Mouse (Mus musculus) lung, embryonic 16.5 days (tissue): ENCODE data around the gene Cd53. TPM values are rescaled to one million over a fixed set of nuclear protein-coding genes. Genes with fewer than 3 reads are reported as not detected.

Experiments used
- ATAC-seq: fragments of 200-750 bp; cut with Nextera tagmentation; 2 replicates; pipeline ENCODE4 v1.8.0; 2017; ENCODE audit warnings: low read depth, mild to moderate bottlenecking, moderate library complexity
- H3K27ac ChIP-seq: fragments of 300-500 bp; sonication (generic); 2 replicates; pipeline ENCODE4 v1.5.1; 2014; ENCODE audit warnings: mild to moderate bottlenecking, control low read depth, low read length
- H3K27me3 ChIP-seq: fragments of 300-500 bp; sonication (generic); 2 replicates; pipeline ENCODE4 v1.6.1; 2014; ENCODE audit warnings: low read depth, low read length, mixed read lengths; ENCODE audit not compliant: control insufficient read depth, insufficient read depth
- H3K36me3 ChIP-seq: fragments of 300-500 bp; sonication (generic); 2 replicates; pipeline ENCODE4 v1.6.1; 2014; ENCODE audit warnings: low read length; ENCODE audit not compliant: control insufficient read depth, insufficient read depth
- H3K4me1 ChIP-seq: fragments of 300-500 bp; sonication (generic); replicated peaks from 2 replicates; pipeline ENCODE4 v1.6.1; 2014; ENCODE audit warnings: low read length, mixed read lengths; ENCODE audit not compliant: control insufficient read depth, insufficient read depth
- H3K4me2 ChIP-seq: fragments of 300-500 bp; sonication (generic); 2 replicates; pipeline ENCODE4 v1.6.1; 2014; ENCODE audit warnings: low read depth, low read length, control low read depth
- H3K4me3 ChIP-seq: fragments of 300-500 bp; sonication (generic); 2 replicates; pipeline ENCODE4 v1.5.1; 2014; ENCODE audit warnings: mild to moderate bottlenecking, low read length, control low read depth
- H3K9ac ChIP-seq: fragments of 300-500 bp; sonication (generic); 2 replicates; pipeline ENCODE4 v1.6.1; 2014; ENCODE audit warnings: low read length, control low read depth
- H3K9me3 ChIP-seq: fragments of 300-500 bp; sonication (generic); 2 replicates; pipeline ENCODE4 v1.6.1; 2016; ENCODE audit warnings: low read length; ENCODE audit not compliant: control insufficient read depth
- WGBS: fragments of 180-500 bp; shearing (Covaris S2); extraction: QIAGEN DNeasy Blood & Tissue Kit; methylation state at CpG from one replicate; pipeline ENCODE4 v1.1.7; 2014; 5-methylcytosine and 5-hydroxymethylcytosine counted together
- polyA plus RNA-seq: library from polyadenylated mRNA; unstranded; fragments of >200 nt; fragmentation: Nextera tagmentation; extraction: Ambion mirVana; gene quantifications from 2 replicates; pipeline ENCODE4 v1.2.1, GENCODE M21; 2015

Cd53 gene
- polyA plus RNA-seq, result 10.3 and 10.5 TPM in 2 replicates

DNA sequence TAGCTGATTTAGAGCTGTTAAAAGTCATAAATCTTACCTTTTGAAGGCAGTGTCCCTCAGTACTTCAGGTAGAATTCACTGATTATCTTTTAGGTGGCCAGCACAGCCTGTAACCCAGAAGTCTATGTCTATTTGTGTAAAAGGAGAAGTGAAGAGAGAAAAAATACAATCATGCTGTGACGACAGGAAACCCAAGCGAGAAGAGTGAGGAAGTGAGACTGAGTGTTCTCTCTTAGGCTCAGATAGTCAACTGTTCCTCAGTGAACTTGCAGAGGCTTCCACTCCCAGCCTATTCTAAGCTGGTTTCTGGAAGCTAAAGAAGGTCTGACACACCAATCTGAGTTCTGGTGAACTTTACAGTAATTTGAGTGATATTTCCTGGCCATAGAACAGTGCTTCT, at the start of gene Cd53:
Cd53 (minus strand) TSS at position 220 of the 400 bp plus-strand sequence.
- ATAC-seq, result no peak
- Histone ChIP-seq H3K27me3 (no peaks in the 10 kb centered on the region), H3K4me1 (no peaks in the 10 kb centered on the region), H3K4me3 (no peak within 1 kb of the TSS), H3K36me3 (no peaks in the 10 kb centered on the region), H3K9ac (no peak within 1 kb of the TSS), H3K9me3 (no peaks in the 10 kb centered on the region), H3K4me2 (no peak within 1 kb of the TSS), H3K27ac (no peak within 1 kb of the TSS)
- 64% methylated on average over 2 of the region's 2 CpGs for WGBS

DNA sequence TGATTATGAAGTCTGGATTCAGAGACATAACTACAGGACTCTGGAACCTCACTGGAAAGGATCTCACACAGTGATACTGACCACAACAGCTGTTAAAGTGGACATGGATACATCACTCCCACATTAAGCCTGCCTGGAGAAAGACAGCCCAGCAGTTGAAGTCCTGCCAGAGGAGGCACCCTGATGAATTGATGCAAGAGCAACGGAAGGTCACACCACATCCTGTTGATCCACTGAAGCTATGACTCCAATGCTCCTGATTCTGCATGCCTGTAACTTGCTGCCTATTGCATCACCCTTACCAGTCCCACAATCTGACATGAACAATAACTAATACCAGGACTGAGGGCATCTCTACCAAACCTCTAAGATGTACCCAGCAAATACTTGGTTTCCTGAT, 42.2 kb upstream of the Cd53 start:
- H3K27ac ChIP-seq, result no peak overlapping the region

GRCm38 (mm10) chr3:106826187-106826586, 36.2 kb upstream of the Cd53 start, which contains the start of gene Olfr266:
Gene Olfr266, minus strand, starts transcription at chr3:106826287.
- H3K27ac ChIP-seq, result no peak within 1 kb of the TSS
- WGBS, result 76% methylated on average over 1 of the region's 1 CpGs
- H3K27me3 ChIP-seq, result no peaks in the 10 kb centered on the region
- no peaks in the 10 kb centered on the region for H3K4me1 ChIP-seq
- no peak for ATAC-seq
- H3K36me3 ChIP-seq, result no peaks in the 10 kb centered on the region
- H3K9ac ChIP-seq, result no peak within 1 kb of the TSS
- no peaks in the 10 kb centered on the region for H3K9me3 ChIP-seq
- H3K4me2 ChIP-seq, result no peak within 1 kb of the TSS
- no peak within 1 kb of the TSS for H3K4me3 ChIP-seq

More for the DNA sequence above, 42.2 kb upstream of the Cd53 start:
- H3K27me3 ChIP-seq, result no peaks in the 10 kb centered on the region
- no peak overlapping the region for H3K4me2 ChIP-seq
- H3K4me3 ChIP-seq, result no peak overlapping the region
- H3K36me3 ChIP-seq, result no peaks in the 10 kb centered on the region
- H3K9me3 ChIP-seq, result no peaks in the 10 kb centered on the region
- ATAC-seq, result no peak
- H3K9ac ChIP-seq, result no peak overlapping the region
- no peaks in the 10 kb centered on the region for H3K4me1 ChIP-seq
- WGBS, result 61% methylated on average over 1 of the region's 1 CpGs

GRCm38 (mm10) chr3:106817676-106818075, 27.7 kb upstream of the Cd53 start:
- no peak overlapping the region for H3K4me2 ChIP-seq
- WGBS, result 74% methylated on average over 2 of the region's 2 CpGs
- ATAC-seq, result no peak
- no peaks in the 10 kb centered on the region for H3K36me3 ChIP-seq
- H3K27ac ChIP-seq, result no peak overlapping the region
- H3K4me1 ChIP-seq, result no peaks in the 10 kb centered on the region
- no peak overlapping the region for H3K4me3 ChIP-seq
- H3K9ac ChIP-seq, result no peak overlapping the region
- H3K9me3 ChIP-seq, result no peaks in the 10 kb centered on the region
- no peaks in the 10 kb centered on the region for H3K27me3 ChIP-seq

DNA sequence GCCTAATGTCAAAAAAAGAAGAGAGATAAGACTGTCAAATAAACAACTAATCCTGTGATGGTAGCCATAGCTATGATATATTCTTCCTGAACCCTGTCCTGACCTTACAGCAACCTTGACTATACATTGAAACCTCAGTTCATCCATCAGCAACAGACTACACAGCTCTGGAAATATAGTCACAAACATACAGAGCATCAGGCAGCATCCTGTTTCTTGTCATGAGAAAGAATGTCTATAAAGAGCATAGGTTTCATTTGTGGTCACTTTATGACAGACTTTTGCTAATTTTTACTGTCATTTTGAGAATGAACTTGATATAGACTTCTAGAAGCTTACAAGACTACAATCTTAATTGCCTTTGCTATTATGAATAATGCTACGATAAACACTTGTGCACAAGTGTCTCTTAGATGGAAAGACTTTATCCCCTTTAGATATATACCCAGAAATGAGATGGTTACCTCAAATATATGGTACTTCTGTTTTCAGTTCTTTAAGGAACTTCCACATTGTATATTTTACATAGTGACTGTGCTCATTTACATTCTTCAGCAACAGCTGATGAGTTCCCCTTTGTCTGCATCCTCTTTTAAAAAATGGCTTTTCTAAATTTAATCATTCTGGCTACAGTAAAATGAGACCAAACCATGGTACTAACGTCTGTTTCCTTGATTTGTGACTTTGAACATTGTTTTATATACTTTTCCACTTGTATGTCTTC, 19.2 kb upstream of the Cd53 start:
- Histone ChIP-seq H3K4me3 (no peak overlapping the region), H3K9ac (no peak overlapping the region), H3K4me2 (no peak overlapping the region), H3K36me3 (no peaks in the 10 kb centered on the region), H3K4me1 (no peaks in the 10 kb centered on the region), H3K27ac (no peak overlapping the region), H3K9me3 (no peaks in the 10 kb centered on the region), H3K27me3 (no peaks in the 10 kb centered on the region)
- WGBS, result 55% methylated on average over 2 of the region's 2 CpGs
- no peak for ATAC-seq

GRCm38 (mm10) chr3:106798079-106798478, 8.1 kb upstream of the Cd53 start:
- Histone ChIP-seq H3K27ac (no peak overlapping the region), H3K9ac (no peak overlapping the region), H3K4me2 (no peak overlapping the region), H3K4me1 (no peaks in the 10 kb centered on the region), H3K27me3 (no peaks in the 10 kb centered on the region), H3K4me3 (no peak overlapping the region), H3K9me3 (no peaks in the 10 kb centered on the region; the same call in 1 of the 2 replicates), H3K36me3 (no peaks in the 10 kb centered on the region)
- no peak for ATAC-seq

- H3K27ac ChIP-seq, result no peak overlapping the region
- H3K27me3 ChIP-seq, result no peaks in the 10 kb centered on the region
- WGBS, result 52% methylated on average over 2 of the region's 2 CpGs
- no peak overlapping the region for H3K4me2 ChIP-seq
- no peak overlapping the region for H3K9ac ChIP-seq
- no peaks in the 10 kb centered on the region for H3K9me3 ChIP-seq
- H3K36me3 ChIP-seq, result no peaks in the 10 kb centered on the region
- H3K4me1 ChIP-seq, result no peaks in the 10 kb centered on the region
- ATAC-seq, result no peak
- H3K4me3 ChIP-seq, result no peak overlapping the region
Observed at GRCm38 (mm10) chr3:106788440-106788887, 1.5 kb downstream of the Cd53 start.

DNA sequence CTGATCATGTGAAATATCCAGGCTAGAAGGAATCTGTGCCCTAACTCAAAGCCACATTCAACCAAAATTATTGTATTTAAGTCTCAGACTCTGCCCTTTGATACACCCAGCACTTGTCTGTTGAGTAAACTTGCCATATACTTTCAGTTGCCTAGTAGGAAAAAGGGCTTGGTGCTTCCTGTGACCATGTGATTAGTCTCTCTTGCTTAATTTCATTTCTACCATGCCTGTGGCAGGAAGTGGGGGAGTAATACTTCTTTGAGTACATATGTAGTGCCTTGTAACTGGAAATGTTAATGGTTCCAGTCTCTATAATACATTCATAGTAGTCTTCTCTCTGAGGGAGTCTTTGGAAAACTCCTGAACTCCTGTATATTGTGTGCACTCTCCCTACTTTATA, 2.0 kb downstream of the Cd53 start:
- H3K27ac ChIP-seq, result no peak overlapping the region
- ATAC-seq, result no peak

GRCm38 (mm10) chr3:106785130-106785529, 4.8 kb downstream of the Cd53 start:
- Histone ChIP-seq H3K9me3 (no peaks in the 10 kb centered on the region), H3K9ac (no peak overlapping the region), H3K27me3 (no peaks in the 10 kb centered on the region), H3K4me1 (no peaks in the 10 kb centered on the region), H3K36me3 (no peaks in the 10 kb centered on the region), H3K27ac (no peak overlapping the region), H3K4me2 (no peak overlapping the region), H3K4me3 (no peak overlapping the region)
- ATAC-seq, result no peak
- 63% methylated on average over 3 of the region's 3 CpGs for WGBS

More for the DNA sequence above, 2.0 kb downstream of the Cd53 start:
- Histone ChIP-seq H3K4me2 (no peak overlapping the region), H3K4me3 (no peak overlapping the region), H3K36me3 (no peaks in the 10 kb centered on the region), H3K27me3 (no peaks in the 10 kb centered on the region), H3K4me1 (no peaks in the 10 kb centered on the region), H3K9ac (no peak overlapping the region), H3K9me3 (no peaks in the 10 kb centered on the region)
